ENCODE assay signal across 8 mouse cellular contexts in the genomic region with DNA sequence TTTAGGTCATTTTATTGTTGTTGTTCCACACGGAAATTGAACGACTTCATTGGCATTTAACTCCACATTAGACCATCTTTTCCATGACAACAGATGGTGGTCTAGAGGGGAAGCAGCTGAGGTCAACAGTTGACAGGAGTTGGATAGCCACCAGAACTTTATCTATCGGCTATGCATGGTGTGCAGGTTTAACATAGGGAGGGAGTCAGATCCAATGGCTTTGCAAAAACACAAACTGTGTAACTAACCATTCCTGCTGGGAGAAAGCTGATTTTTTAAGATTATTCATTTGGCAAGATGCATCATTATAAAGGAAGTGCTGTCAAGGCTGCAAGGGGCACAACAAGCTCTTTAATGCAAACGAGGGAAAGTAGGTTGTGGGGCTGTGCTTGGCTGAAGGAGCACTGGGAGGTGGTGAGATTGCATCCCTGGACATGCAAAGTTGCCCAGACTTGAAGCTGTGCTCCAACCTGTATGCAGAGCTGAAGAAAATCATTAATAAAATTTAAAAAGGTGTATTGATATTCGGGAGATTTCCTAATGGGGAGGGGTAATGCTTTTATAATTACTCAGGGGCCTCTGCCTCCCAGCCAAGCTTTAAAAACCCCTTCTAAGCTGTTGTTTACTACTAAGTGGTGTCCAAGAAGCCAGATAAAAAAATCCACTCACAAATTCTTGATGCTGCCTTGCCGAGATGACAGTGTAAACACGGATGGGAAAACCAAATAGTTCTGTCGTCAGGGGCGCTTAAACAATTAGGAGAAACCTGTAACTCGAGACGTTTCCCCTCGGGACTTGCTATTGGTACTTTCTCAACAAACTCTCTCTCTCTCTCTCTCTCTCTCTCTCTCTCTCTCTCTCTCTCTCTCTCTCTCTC. TPM values are rescaled to one million over a fixed set of nuclear protein-coding genes. Genes with fewer than 3 reads are reported as not detected.
A peak's percentile ranks its signal among the peaks of the same experiment; 100 is the strongest.
DNase-seq lines count a peak whose midpoint lies in the region; ATAC-seq and TF ChIP-seq lines count a peak whose summit lies in the region.

No protein-coding gene starts in this region.

- no peaks in the 10 kb centered on the region for H3K27me3 ChIP-seq in heart, adult 2 months (ENCODE audit: control insufficient read depth, insufficient read depth, low read length)
- no peaks in the 10 kb centered on the region for H3K27me3 ChIP-seq in hindbrain, embryonic 11.5 days (ENCODE audit: control insufficient read depth, insufficient read depth, low read length)
- H3K27me3 ChIP-seq in midbrain, embryonic 11.5 days (ENCODE audit: control insufficient read depth, insufficient read depth, low read length), result peaks cover 2% of the 10 kb centered on the region; the same call in 1 of the 2 replicates

- TF ChIP-seq CTCF in heart, adult 2 months (IDR thresholded peaks at IDR 0.05), result no peak
- TF ChIP-seq CTCF in bone marrow macrophage, adult 2 months (IDR thresholded peaks at IDR 0.05; ENCODE audit: low read depth, low read length), result no peak
- TF ChIP-seq CTCF in left cerebral cortex, adult 2 months (IDR thresholded peaks at IDR 0.05), result no peak

- 12% methylated on average over 12 of the region's 12 CpGs for WGBS in heart, adult 2 months
- 10% methylated on average over 12 of the region's 12 CpGs for WGBS in hindbrain, embryonic 11.5 days
- 13% methylated on average over 12 of the region's 12 CpGs for WGBS in midbrain, embryonic 11.5 days

- no peak overlapping the region for H3K9ac ChIP-seq in heart, adult 2 months (ENCODE audit: low read depth, low read length)
- no peak overlapping the region for H3K9ac ChIP-seq in hindbrain, embryonic 11.5 days (ENCODE audit: low read depth, low read length)
- H3K9ac ChIP-seq in midbrain, embryonic 11.5 days (ENCODE audit: low read length), result 0 out of 2 replicates have a peak overlapping the region, but pooled peaks have one; percentile 5

- TF ChIP-seq EP300 in heart, adult 2 months (IDR thresholded peaks at IDR 0.05; ENCODE audit: insufficient read depth, low read depth, low read length), result no peak

- H3K79me2 ChIP-seq in heart, adult 2 months (replicated peaks; ENCODE audit: control insufficient read depth, insufficient read depth, low read length), result no peaks in the 10 kb centered on the region

- TF ChIP-seq POLR2A in heart, adult 2 months (IDR thresholded peaks at IDR 0.05; ENCODE audit: insufficient read depth, low read depth, low read length), result no peak
- TF ChIP-seq POLR2A in bone marrow macrophage, adult 2 months (IDR thresholded peaks at IDR 0.05; ENCODE audit: borderline replicate concordance, low read depth, low read length), result no peak

- intact Hi-C loops in heart, adult 2 months (cut with DNase I), result no loop called here
- intact Hi-C loops in heart, postnatal 25 days (cut with DNase I), result no loop called here
- intact Hi-C loops in left cerebral cortex, adult 2 months (cut with DNase I), result loop anchor here (1.0 to 5.0 kb wide), 2 partner anchors 13 to 239 kb away; partner anchors contain the start of genes Cep95 and Ddx5

- no peaks in the 10 kb centered on the region for H3K9me3 ChIP-seq in hindbrain, embryonic 11.5 days (ENCODE audit: control insufficient read depth, low read length)
- no peaks in the 10 kb centered on the region for H3K9me3 ChIP-seq in midbrain, embryonic 11.5 days (ENCODE audit: control insufficient read depth, low read length)

- H3K27ac ChIP-seq in heart, adult 2 months, result peak overlapping the region; percentile 16; the same call in 1 of the 2 replicates
- H3K27ac ChIP-seq in bone marrow macrophage, adult 2 months (ENCODE audit: insufficient read depth, low read depth, low read length), result no peak overlapping the region
- H3K27ac ChIP-seq in hindbrain, embryonic 11.5 days (ENCODE audit: low read depth, low read length), result no peak overlapping the region
- no peak overlapping the region for H3K27ac ChIP-seq in midbrain, embryonic 11.5 days (ENCODE audit: low read depth, low read length)
- no peak overlapping the region for H3K27ac ChIP-seq in left cerebral cortex, adult 2 months

- peaks cover 2% of the 10 kb centered on the region for H3K4me1 ChIP-seq in heart, adult 2 months (ENCODE audit: control insufficient read depth, insufficient read depth, low read length)
- H3K4me1 ChIP-seq in bone marrow macrophage, adult 2 months (ENCODE audit: control insufficient read depth, insufficient read depth, low read length), result peaks cover 12% of the 10 kb centered on the region
- H3K4me1 ChIP-seq in hindbrain, embryonic 11.5 days (replicated peaks; ENCODE audit: control insufficient read depth, insufficient read depth, low read length), result peaks cover 7% of the 10 kb centered on the region; the same call in 1 of the 2 replicates
- H3K4me1 ChIP-seq in midbrain, embryonic 11.5 days (ENCODE audit: control insufficient read depth, insufficient read depth, low read length), result peaks cover 17% of the 10 kb centered on the region

- no peak for ATAC-seq in hindbrain, embryonic 11.5 days (ENCODE audit: low FRiP score)
- no peak for ATAC-seq in midbrain, embryonic 11.5 days (ENCODE audit: low FRiP score)

- peak overlapping the region; percentile 20; the same call in 1 of the 2 replicates for H3K4me3 ChIP-seq in heart, adult 2 months
- peak overlapping the region; percentile 98 for H3K4me3 ChIP-seq in bone marrow macrophage, adult 2 months (ENCODE audit: insufficient read depth, low read length)
- peak overlapping the region; percentile 60 for H3K4me3 ChIP-seq in hindbrain, embryonic 11.5 days (ENCODE audit: low read depth, low read length)
- peak overlapping the region; percentile 56 for H3K4me3 ChIP-seq in midbrain, embryonic 11.5 days (ENCODE audit: low read depth, low read length)
- H3K4me3 ChIP-seq in left cerebral cortex, adult 2 months, result no peak overlapping the region

- no peaks in the 10 kb centered on the region for H3K36me3 ChIP-seq in heart, adult 2 months (ENCODE audit: control insufficient read depth, insufficient read depth, low read length)
- no peaks in the 10 kb centered on the region for H3K36me3 ChIP-seq in hindbrain, embryonic 11.5 days (ENCODE audit: control insufficient read depth, insufficient read depth, low read length)
- no peaks in the 10 kb centered on the region for H3K36me3 ChIP-seq in midbrain, embryonic 11.5 days (ENCODE audit: control insufficient read depth, insufficient read depth, low read length)

- H3K4me2 ChIP-seq in hindbrain, embryonic 11.5 days (replicated peaks; ENCODE audit: low read depth, low read length), result peak overlapping the region; percentile 72
- H3K4me2 ChIP-seq in midbrain, embryonic 11.5 days, result peak overlapping the region; percentile 94

- DNase-seq in heart, adult 2 months, result no peak
- DNase-seq in heart, postnatal 25 days (ENCODE audit: low spot score), result no peak
- peak; percentile 34 for DNase-seq in hindbrain, embryonic 11.5 days (ENCODE audit: low spot score)
- DNase-seq in midbrain, embryonic 11.5 days (ENCODE audit: low spot score, missing footprints), result no peak
- no peak for DNase-seq in left cerebral cortex, adult 2 months (ENCODE audit: extremely low spot score in 1 of 2, low spot score in 2 of 2)
- no peak for DNase-seq in left cerebral cortex, adult 11 months (ENCODE audit: low spot score)
- DNase-seq in kidney, postnatal 25 days, result no peak

RNA-seq across cellular contexts. Expression of gene 1810010H24Rik, which starts 1.3 kb away (rescaled TPM):
- total RNA-seq in heart, adult 2 months (2021), result 1 to 10 TPM; 1.9 to 3.0 TPM
- 1.9 and 2.7 TPM in 2 replicates for polyA plus RNA-seq in heart, adult 2 months (2012; rRNA removed)
- total RNA-seq in heart, postnatal 25 days (2021), result 1 to 10 TPM; 2.3 TPM
- not detected in 2 replicates for polyA plus RNA-seq in bone marrow macrophage, adult 2 months (2012; ENCODE audit: insufficient read depth, insufficient read length, missing spikeins)
- polyA plus RNA-seq in hindbrain, embryonic 11.5 days (2014; fragmentation: Nextera tagmentation; extraction: Ambion mirVana), result 2.7 and 3.3 TPM in 2 replicates
- 3.6 and 4.1 TPM in 2 replicates for polyA plus RNA-seq in midbrain, embryonic 11.5 days (2014; fragmentation: Nextera tagmentation; extraction: Ambion mirVana)
- total RNA-seq in left cerebral cortex, adult 2 months (2021), result 1 to 10 TPM; 2.7 to 3.3 TPM

RNA-seq across cellular contexts. Expression of gene Kpna2, which starts 27.5 kb away (rescaled TPM):
- 10 to 100 TPM; 61.1 to 62.9 TPM for total RNA-seq in heart, adult 2 months (2021)
- polyA plus RNA-seq in heart, adult 2 months (2012; rRNA removed), result 19.5 and 35.7 TPM in 2 replicates
- total RNA-seq in heart, postnatal 25 days (2021), result 10 to 100 TPM; 69.0 to 75.5 TPM
- polyA plus RNA-seq in bone marrow macrophage, adult 2 months (2012; ENCODE audit: insufficient read depth, insufficient read length, missing spikeins), result 72.2 and 79.5 TPM in 2 replicates
- polyA plus RNA-seq in hindbrain, embryonic 11.5 days (2014; fragmentation: Nextera tagmentation; extraction: Ambion mirVana), result 581 and 643 TPM in 2 replicates
- polyA plus RNA-seq in midbrain, embryonic 11.5 days (2014; fragmentation: Nextera tagmentation; extraction: Ambion mirVana), result 740 and 767 TPM in 2 replicates
- 10 to 100 TPM; 20.6 to 31.7 TPM for total RNA-seq in left cerebral cortex, adult 2 months (2021)
